Mouse (Mus musculus): Measurements from ENCODE around the gene Gm43552. TPM values are rescaled to one million over a fixed set of nuclear protein-coding genes. Genes with fewer than 3 reads are reported as not detected.

Gene Gm43552
- polyA plus RNA-seq, 1 experiment from 2014 or later = not detected

Other genes with a start within 250 kb of the Gm43552 start
- gene Rfc1, start 157.2 kb downstream of the Gm43552 start, polyA plus RNA-seq (2015; fragmentation: Nextera tagmentation; extraction: Ambion mirVana) = 38.5 and 45.2 TPM in 2 replicates
- gene Klb, start 144.5 kb downstream of the Gm43552 start, polyA plus RNA-seq (2015; fragmentation: Nextera tagmentation; extraction: Ambion mirVana) = 0.09 TPM in 1 of 2 replicates, not detected in the other
- 626 and 632 TPM in 2 replicates for gene Rpl9, start 101.4 kb downstream of the Gm43552 start, polyA plus RNA-seq (2015; fragmentation: Nextera tagmentation; extraction: Ambion mirVana)
- 61.9 and 67.1 TPM in 2 replicates for gene Lias, start 101.3 kb downstream of the Gm43552 start, polyA plus RNA-seq (2015; fragmentation: Nextera tagmentation; extraction: Ambion mirVana)
- 55.0 and 63.4 TPM in 2 replicates for gene Ugdh, start 56.9 kb downstream of the Gm43552 start, polyA plus RNA-seq (2015; fragmentation: Nextera tagmentation; extraction: Ambion mirVana)
- gene Smim14, start 44.4 kb upstream of the Gm43552 start, polyA plus RNA-seq (2015; fragmentation: Nextera tagmentation; extraction: Ambion mirVana) = 174 and 198 TPM in 2 replicates
- gene Ube2k, start 44.4 kb upstream of the Gm43552 start, polyA plus RNA-seq (2015; fragmentation: Nextera tagmentation; extraction: Ambion mirVana) = 188 and 191 TPM in 2 replicates
- gene Pds5a, start 205.4 kb upstream of the Gm43552 start, polyA plus RNA-seq (2015; fragmentation: Nextera tagmentation; extraction: Ambion mirVana) = 62.8 and 64.0 TPM in 2 replicates